Mouse (Mus musculus): ENCODE measurements at regions not wholly inside any gene's neighbourhood (a gene's known extent, or its start where the extent isn't known, plus 50 kb on each side); places are given as distances from the start of the nearest gene placed in this dataset.

DNA sequence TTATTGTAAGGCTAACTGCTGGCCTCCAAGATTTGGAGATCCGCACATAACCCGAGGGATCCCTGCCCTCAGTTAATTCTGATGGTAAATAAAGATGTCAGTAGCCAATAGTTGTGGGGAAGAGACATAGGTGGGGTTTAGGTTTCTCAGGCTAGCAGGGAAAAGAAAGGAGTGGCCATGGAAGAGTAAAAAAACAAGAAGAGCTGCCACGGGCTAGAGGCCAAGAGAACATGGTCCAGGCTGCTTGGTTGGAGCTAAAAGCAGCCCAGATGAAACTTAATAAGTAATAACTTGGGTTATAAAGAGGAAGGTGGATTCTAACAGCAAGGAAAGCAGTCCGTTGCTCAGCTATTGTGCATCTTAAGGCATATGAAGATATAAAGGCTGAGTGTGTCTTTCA is 155.6 kb downstream of the Arrdc3 start:
- Histone ChIP-seq H3K27ac (ENCODE audit: insufficient read depth, low read depth, low read length) (no peak overlapping the region), H3K36me3 (ENCODE audit: control insufficient read depth, insufficient read depth, low read length) (no peaks in the 10 kb centered on the region), H3K4me3 (ENCODE audit: low read depth, low read length) (no peak overlapping the region), H3K27me3 (ENCODE audit: control insufficient read depth, insufficient read depth, low read length) (no peaks in the 10 kb centered on the region), H3K4me1 (ENCODE audit: control insufficient read depth, insufficient read depth, insufficient read length, low read length) (0 out of 2 replicates have a peak, but pooled peaks cover 3% of the 10 kb centered on the region)
- 44% methylated on average over 4 of the region's 4 CpGs for WGBS
- no peak for TF ChIP-seq CTCF (IDR thresholded peaks at IDR 0.05; ENCODE audit: extremely low read depth, insufficient read length, insufficient replicate concordance, low read depth, low read length)
- no peak for TF ChIP-seq POLR2A (IDR thresholded peaks at IDR 0.05; ENCODE audit: low read depth, low read length)

DNA sequence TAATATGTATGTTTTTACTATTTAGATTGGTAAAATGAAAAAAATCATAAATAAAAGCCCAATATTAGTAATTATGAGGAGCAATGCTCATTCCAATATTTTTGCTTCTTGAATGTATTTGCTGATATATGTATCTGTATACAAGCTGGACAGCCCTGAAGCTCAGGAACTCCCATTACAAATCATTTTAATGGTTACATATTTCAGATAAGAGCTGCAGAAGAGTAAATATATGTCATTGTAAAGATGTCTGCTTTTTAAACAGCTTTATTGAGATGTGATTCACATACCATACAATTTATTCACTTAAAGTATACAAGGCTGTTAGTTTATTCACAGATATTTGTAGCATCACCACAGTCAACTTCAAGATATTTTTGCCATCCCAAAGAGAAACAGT is 157.3 kb downstream of the Arrdc3 start:
- Histone ChIP-seq H3K4me3 (ENCODE audit: low read depth, low read length) (no peak overlapping the region), H3K36me3 (ENCODE audit: control insufficient read depth, insufficient read depth, low read length) (no peaks in the 10 kb centered on the region), H3K27ac (ENCODE audit: insufficient read depth, low read depth, low read length) (no peak overlapping the region), H3K4me1 (ENCODE audit: control insufficient read depth, insufficient read depth, insufficient read length, low read length) (0 out of 2 replicates have a peak, but pooled peaks cover 3% of the 10 kb centered on the region), H3K27me3 (ENCODE audit: control insufficient read depth, insufficient read depth, low read length) (no peaks in the 10 kb centered on the region)
- TF ChIP-seq POLR2A (IDR thresholded peaks at IDR 0.05; ENCODE audit: low read depth, low read length) (no peak), CTCF (IDR thresholded peaks at IDR 0.05; ENCODE audit: extremely low read depth, insufficient read length, insufficient replicate concordance, low read depth, low read length) (no peak)

DNA sequence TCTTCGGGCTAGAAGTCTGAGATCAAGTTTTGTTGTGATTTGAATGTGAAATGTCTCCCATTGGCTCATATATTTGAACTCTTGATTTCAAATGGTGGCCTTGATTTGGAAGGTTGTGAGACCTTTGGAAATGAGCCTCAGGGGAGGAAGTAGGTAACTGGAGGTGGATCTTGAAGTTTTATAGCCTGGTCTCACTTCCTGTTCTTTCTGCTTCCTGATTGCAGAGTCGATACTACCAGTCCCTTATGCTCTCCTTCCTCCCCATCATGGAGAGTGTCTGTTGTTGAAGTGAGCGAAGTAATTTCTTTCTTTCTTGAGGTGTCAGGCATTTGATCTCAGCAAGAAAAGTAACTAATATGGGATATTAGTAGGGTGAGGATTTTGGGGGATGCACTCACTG is 158.5 kb downstream of the Arrdc3 start:
- no peak for TF ChIP-seq POLR2A (IDR thresholded peaks at IDR 0.05; ENCODE audit: low read depth, low read length)
- no peak for TF ChIP-seq CTCF (IDR thresholded peaks at IDR 0.05; ENCODE audit: extremely low read depth, insufficient read length, insufficient replicate concordance, low read depth, low read length)
- H3K27me3 ChIP-seq (ENCODE audit: control insufficient read depth, insufficient read depth, low read length) = no peaks in the 10 kb centered on the region
- WGBS = 75% methylated on average over 3 of the region's 3 CpGs

More for the DNA sequence above, 158.5 kb downstream of the Arrdc3 start:
- Histone ChIP-seq H3K27ac (ENCODE audit: insufficient read depth, low read depth, low read length) (no peak overlapping the region), H3K4me1 (ENCODE audit: control insufficient read depth, insufficient read depth, insufficient read length, low read length) (0 out of 2 replicates have a peak, but pooled peaks cover 3% of the 10 kb centered on the region), H3K36me3 (ENCODE audit: control insufficient read depth, insufficient read depth, low read length) (no peaks in the 10 kb centered on the region), H3K4me3 (ENCODE audit: low read depth, low read length) (no peak overlapping the region)
